Mouse (Mus musculus): ENCODE data around the gene Spag4. TPM values are rescaled to one million over a fixed set of nuclear protein-coding genes. Genes with fewer than 3 reads are reported as not detected.

Spag4 gene
- polyA plus RNA-seq, 1 experiment from 2014 or later = 0.74 TPM

- H3K36me3 ChIP-seq (replicated peaks; ENCODE audit: insufficient read depth, low read length) = peaks cover 65% of the 10 kb centered on the region
These were observed 8.8 kb downstream of the Spag4 start for GRCm38 (mm10) chr2:156073725-156074124.

GRCm38 (mm10) chr2:156077461-156077860 is 12.5 kb downstream of the Spag4 start:
- H3K36me3 ChIP-seq (replicated peaks; ENCODE audit: insufficient read depth, low read length) = peaks cover 61% of the 10 kb centered on the region
- H3K4me2 ChIP-seq (ENCODE audit: low read depth, low read length) = no peak overlapping the region
- H3K27me3 ChIP-seq (ENCODE audit: insufficient read depth, low read length) = no peaks in the 10 kb centered on the region
- DNase-seq = no peak
- no peak for TF ChIP-seq CTCF (IDR thresholded peaks at IDR 0.05; ENCODE audit: low read depth)
- no peak for TF ChIP-seq EP300 (IDR thresholded peaks at IDR 0.05; ENCODE audit: low read depth)
- no peak overlapping the region for H3K4me3 ChIP-seq (ENCODE audit: low read depth, low read length)
- H3K9me3 ChIP-seq (ENCODE audit: low read length) = no peaks in the 10 kb centered on the region
- H3K27ac ChIP-seq (ENCODE audit: low read depth) = no peak overlapping the region
- H3K4me1 ChIP-seq (ENCODE audit: insufficient read depth) = no peaks in the 10 kb centered on the region; the same call in 1 of the 2 replicates
- WGBS (ENCODE audit: insufficient replicate concordance) = 87% methylated on average over 7 of the region's 7 CpGs
- H3K9ac ChIP-seq (replicated peaks) = no peak overlapping the region
- no peak for ATAC-seq

More at GRCm38 (mm10) chr2:156073725-156074124, 8.8 kb downstream of the Spag4 start:
- TF ChIP-seq EP300 (IDR thresholded peaks at IDR 0.05; ENCODE audit: low read depth) (no peak), CTCF (IDR thresholded peaks at IDR 0.05; ENCODE audit: low read depth) (no peak)
- Histone ChIP-seq H3K4me3 (ENCODE audit: low read depth, low read length) (no peak overlapping the region), H3K4me1 (ENCODE audit: insufficient read depth) (no peaks in the 10 kb centered on the region), H3K9me3 (ENCODE audit: low read length) (no peaks in the 10 kb centered on the region), H3K27ac (ENCODE audit: low read depth) (no peak overlapping the region), H3K4me2 (ENCODE audit: low read depth, low read length) (no peak overlapping the region), H3K9ac (replicated peaks) (no peak overlapping the region), H3K27me3 (ENCODE audit: insufficient read depth, low read length) (no peaks in the 10 kb centered on the region)
- ATAC-seq (no peak), DNase-seq (no peak)
- 95% methylated on average over 15 of the region's 15 CpGs for WGBS (ENCODE audit: insufficient replicate concordance)

GRCm38 (mm10) chr2:156078421-156079182 is 13.6 kb downstream of the Spag4 start:
- TF ChIP-seq CTCF (IDR thresholded peaks at IDR 0.05; ENCODE audit: low read depth) = no peak
- TF ChIP-seq EP300 (IDR thresholded peaks at IDR 0.05; ENCODE audit: low read depth) = no peak
- H3K27me3 ChIP-seq (ENCODE audit: insufficient read depth, low read length) = no peaks in the 10 kb centered on the region
- no peak overlapping the region for H3K4me2 ChIP-seq (ENCODE audit: low read depth, low read length)
- H3K9ac ChIP-seq (replicated peaks) = no peak overlapping the region
- DNase-seq = no peak
- H3K36me3 ChIP-seq (replicated peaks; ENCODE audit: insufficient read depth, low read length) = peaks cover 52% of the 10 kb centered on the region
- H3K4me1 ChIP-seq (ENCODE audit: insufficient read depth) = no peaks in the 10 kb centered on the region; the same call in 1 of the 2 replicates
- no peaks in the 10 kb centered on the region for H3K9me3 ChIP-seq (ENCODE audit: low read length)
- H3K27ac ChIP-seq (ENCODE audit: low read depth) = no peak overlapping the region
- ATAC-seq = no peak
- H3K4me3 ChIP-seq (ENCODE audit: low read depth, low read length) = no peak overlapping the region
- 90% methylated on average over 16 of the region's 16 CpGs for WGBS (ENCODE audit: insufficient replicate concordance)

- ATAC-seq = no peak
- TF ChIP-seq EP300 (IDR thresholded peaks at IDR 0.05; ENCODE audit: low read depth) (no peak), CTCF (IDR thresholded peaks at IDR 0.05; ENCODE audit: low read depth) (no peak)
- 84% methylated on average over 8 of the region's 8 CpGs for WGBS (ENCODE audit: insufficient replicate concordance)
- DNase-seq = no peak
- Histone ChIP-seq H3K4me3 (ENCODE audit: low read depth, low read length) (no peak overlapping the region), H3K36me3 (replicated peaks; ENCODE audit: insufficient read depth, low read length) (peaks cover 46% of the 10 kb centered on the region), H3K4me2 (ENCODE audit: low read depth, low read length) (no peak overlapping the region), H3K4me1 (ENCODE audit: insufficient read depth) (no peaks in the 10 kb centered on the region; the same call in 1 of the 2 replicates), H3K27me3 (ENCODE audit: insufficient read depth, low read length) (no peaks in the 10 kb centered on the region), H3K9me3 (ENCODE audit: low read length) (no peaks in the 10 kb centered on the region), H3K9ac (replicated peaks) (no peak overlapping the region), H3K27ac (ENCODE audit: low read depth) (no peak overlapping the region)
These were observed 14.2 kb downstream of the Spag4 start for GRCm38 (mm10) chr2:156079183-156079560.

GRCm38 (mm10) chr2:156079674-156080073 is 14.7 kb downstream of the Spag4 start:
- 59% methylated on average over 4 of the region's 4 CpGs for WGBS (ENCODE audit: insufficient replicate concordance)

GRCm38 (mm10) chr2:156080391-156080790 is 15.4 kb downstream of the Spag4 start:
- DNase-seq = no peak
- Histone ChIP-seq H3K9me3 (ENCODE audit: low read length) (no peaks in the 10 kb centered on the region), H3K36me3 (replicated peaks; ENCODE audit: insufficient read depth, low read length) (peaks cover 34% of the 10 kb centered on the region), H3K4me2 (ENCODE audit: low read depth, low read length) (no peak overlapping the region), H3K27me3 (ENCODE audit: insufficient read depth, low read length) (no peaks in the 10 kb centered on the region), H3K27ac (ENCODE audit: low read depth) (no peak overlapping the region), H3K9ac (replicated peaks) (no peak overlapping the region), H3K4me3 (ENCODE audit: low read depth, low read length) (no peak overlapping the region), H3K4me1 (ENCODE audit: insufficient read depth) (no peaks in the 10 kb centered on the region; the same call in 1 of the 2 replicates)
- TF ChIP-seq EP300 (IDR thresholded peaks at IDR 0.05; ENCODE audit: low read depth) (no peak), CTCF (IDR thresholded peaks at IDR 0.05; ENCODE audit: low read depth) (no peak)
- no peak for ATAC-seq
- WGBS (ENCODE audit: insufficient replicate concordance) = 88% methylated on average over 7 of the region's 7 CpGs

More at GRCm38 (mm10) chr2:156079674-156080073, 14.7 kb downstream of the Spag4 start:
- DNase-seq (no peak), ATAC-seq (no peak)
- Histone ChIP-seq H3K4me2 (ENCODE audit: low read depth, low read length) (no peak overlapping the region), H3K4me1 (ENCODE audit: insufficient read depth) (no peaks in the 10 kb centered on the region; the same call in 1 of the 2 replicates), H3K36me3 (replicated peaks; ENCODE audit: insufficient read depth, low read length) (peaks cover 41% of the 10 kb centered on the region), H3K27me3 (ENCODE audit: insufficient read depth, low read length) (no peaks in the 10 kb centered on the region), H3K9ac (replicated peaks) (no peak overlapping the region), H3K9me3 (ENCODE audit: low read length) (no peaks in the 10 kb centered on the region), H3K4me3 (ENCODE audit: low read depth, low read length) (no peak overlapping the region), H3K27ac (ENCODE audit: low read depth) (no peak overlapping the region)
- no peak for TF ChIP-seq CTCF (IDR thresholded peaks at IDR 0.05; ENCODE audit: low read depth)
